Mouse (Mus musculus): ENCODE measurements at regions not wholly inside any gene's neighbourhood (a gene's known extent, or its start where the extent isn't known, plus 50 kb on each side); places are given as distances from the start of the nearest gene placed in this dataset.
A peak's percentile ranks its signal among the peaks of the same experiment; 100 is the strongest.

DNA sequence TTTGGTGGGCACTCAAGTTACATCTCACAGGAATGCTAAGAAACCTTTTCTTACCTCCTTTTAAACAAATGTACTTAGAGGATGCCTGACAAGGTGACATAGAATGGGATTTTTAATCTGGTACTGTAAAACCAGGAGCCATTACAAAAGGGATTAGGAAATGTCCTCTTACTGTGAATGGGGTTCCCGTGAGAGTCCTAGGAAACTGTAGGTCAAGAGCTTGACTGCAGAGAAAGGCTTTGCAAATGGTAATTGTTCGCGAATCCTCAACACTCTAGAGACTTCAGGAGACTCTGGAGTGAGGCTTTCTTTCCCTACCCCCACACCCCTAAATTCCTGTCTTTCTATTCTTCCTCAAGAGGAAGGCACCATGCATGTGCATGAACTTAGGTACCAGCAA, 242.7 kb upstream of the Gadl1 start:
- DNase-seq (ENCODE audit: low spot score in 2 of 2), result no peak

- DNase-seq (ENCODE audit: low spot score in 2 of 2), result no peak
These were observed 228.3 kb upstream of the Gadl1 start for GRCm38 (mm10) chr9:115680703-115681576.

DNA sequence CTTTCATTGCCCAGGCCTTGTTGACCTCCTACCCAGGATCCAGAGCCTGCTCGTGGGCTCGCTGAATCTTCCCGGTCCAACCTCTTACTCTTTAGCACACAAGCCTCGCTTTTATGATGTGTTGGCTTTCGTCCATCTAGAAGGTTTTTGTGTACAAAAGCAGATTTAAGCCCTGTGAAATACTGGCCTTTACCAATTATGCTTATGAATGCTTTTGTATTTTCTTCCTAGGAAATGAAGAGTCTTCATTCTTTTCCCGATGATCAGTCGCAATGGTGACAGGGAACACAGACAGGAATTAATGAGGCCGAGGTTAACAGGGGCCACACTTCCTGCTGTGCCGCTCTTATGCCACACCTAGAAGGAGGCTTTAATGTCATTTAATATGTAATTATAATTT, 227.4 kb upstream of the Gadl1 start:
- no peak for DNase-seq (ENCODE audit: low spot score in 2 of 2)

DNA sequence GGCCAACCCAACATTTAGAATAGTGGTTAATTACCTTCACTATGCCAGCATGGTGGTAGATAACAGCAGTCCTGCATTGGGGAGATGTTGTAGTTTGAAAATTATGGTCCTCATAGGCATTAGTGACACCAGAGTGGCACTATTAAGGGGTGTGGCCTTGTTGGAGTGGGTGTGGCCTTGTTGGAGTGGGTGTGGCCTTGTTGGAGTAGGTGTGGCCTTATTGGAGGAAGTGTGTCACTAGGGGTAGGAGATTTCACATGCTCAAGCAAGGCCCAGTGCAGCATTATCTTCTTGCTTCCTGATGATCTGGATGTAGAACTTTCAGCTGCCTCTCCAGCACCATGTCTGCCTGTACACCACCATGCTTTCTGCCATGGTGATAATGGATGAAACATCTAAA, 225.3 kb upstream of the Gadl1 start:
- DNase-seq (ENCODE audit: low spot score in 2 of 2), result no peak

- DNase-seq (ENCODE audit: low spot score in 2 of 2), result no peak
These were observed 222.7 kb upstream of the Gadl1 start for GRCm38 (mm10) chr9:115686605-115687004.

- no peak for DNase-seq (ENCODE audit: low spot score in 2 of 2)
These were observed 216.4 kb upstream of the Gadl1 start for GRCm38 (mm10) chr9:115692837-115693236.

DNA sequence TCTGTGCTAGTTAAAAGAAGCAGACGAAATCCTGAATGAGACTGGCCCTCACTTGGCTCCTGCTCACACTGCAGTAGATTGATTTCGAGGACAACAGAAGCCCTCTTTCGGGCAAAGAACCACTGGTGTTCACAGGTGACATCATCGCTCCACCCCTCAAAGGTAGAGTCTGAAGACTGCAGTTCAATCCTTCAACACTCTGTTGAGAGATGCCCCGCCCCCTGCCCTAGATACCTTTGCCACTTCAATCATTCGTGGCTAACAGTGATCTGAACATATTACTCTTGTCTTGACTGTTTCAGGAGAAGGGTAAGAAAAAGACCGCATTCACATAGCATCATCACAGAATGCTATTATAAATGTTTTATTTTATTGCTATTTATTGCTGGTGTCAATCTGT, 205.5 kb upstream of the Gadl1 start:
- DNase-seq (ENCODE audit: low spot score in 2 of 2), result no peak

DNA sequence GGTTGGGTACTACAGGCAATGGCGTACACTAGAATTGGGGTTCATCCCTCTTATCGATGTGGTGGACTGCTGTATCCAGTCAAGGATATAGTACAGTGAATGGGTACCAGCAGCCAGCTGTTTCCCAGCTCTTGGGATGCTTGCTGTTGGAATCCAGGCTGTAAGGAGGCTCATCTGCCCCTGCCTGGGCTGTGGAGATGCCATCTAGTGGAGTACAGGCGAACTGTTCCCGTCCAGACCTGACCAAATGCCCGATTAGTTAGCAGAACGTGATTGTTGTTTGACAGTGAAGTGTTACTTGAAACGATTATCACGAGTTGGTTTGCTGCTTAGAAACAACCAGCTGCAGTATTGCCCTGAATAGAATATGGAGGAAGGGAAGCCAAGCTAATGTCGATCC, 205.0 kb upstream of the Gadl1 start:
- peak; percentile 18 to 49 for DNase-seq (ENCODE audit: low spot score in 2 of 2)

GRCm38 (mm10) chr9:115705761-115706160, 203.5 kb upstream of the Gadl1 start:
- no peak for DNase-seq (ENCODE audit: low spot score in 2 of 2)

DNA sequence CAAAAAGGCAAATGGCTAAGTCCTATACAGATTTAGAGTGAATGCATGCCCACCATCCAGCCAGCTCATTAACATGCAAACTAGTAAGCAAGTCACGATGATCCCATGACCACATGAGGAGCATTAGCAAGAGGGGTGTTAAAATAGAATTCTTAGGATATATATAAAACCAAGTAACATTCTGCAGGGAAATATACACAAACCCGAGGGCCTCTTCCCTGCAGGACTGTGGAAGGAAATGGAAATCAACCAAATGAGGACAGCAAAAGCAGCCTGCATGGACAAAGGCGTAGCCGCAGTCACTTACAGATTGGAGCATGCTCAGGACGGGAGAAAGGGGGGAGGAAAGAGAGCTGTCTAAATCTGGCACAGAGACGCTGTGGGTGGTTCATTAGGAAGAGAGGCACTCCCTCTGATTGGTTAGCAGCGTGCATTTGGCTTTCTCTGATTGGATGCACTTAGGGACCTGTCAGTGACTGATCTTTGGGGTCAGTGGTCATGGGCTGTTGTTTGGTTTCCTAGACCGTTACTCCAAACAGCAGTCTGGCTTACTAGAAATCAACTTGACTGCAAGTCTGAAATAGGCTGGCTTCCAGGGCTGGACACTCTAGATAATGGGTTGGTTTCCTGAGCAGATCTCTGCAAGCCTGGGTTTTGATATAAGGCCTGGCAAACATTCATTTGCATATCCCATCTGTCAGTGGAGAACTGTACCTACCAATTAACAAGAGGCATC, 200.9 kb upstream of the Gadl1 start:
- peak; percentile 10 to 18 for DNase-seq (ENCODE audit: low spot score in 2 of 2)

GRCm38 (mm10) chr9:115710039-115710739, 199.1 kb upstream of the Gadl1 start:
- no peak for DNase-seq (ENCODE audit: low spot score in 2 of 2)

- DNase-seq (ENCODE audit: low spot score in 2 of 2), result no peak
These were observed 188.9 kb upstream of the Gadl1 start for GRCm38 (mm10) chr9:115720306-115720705.

DNA sequence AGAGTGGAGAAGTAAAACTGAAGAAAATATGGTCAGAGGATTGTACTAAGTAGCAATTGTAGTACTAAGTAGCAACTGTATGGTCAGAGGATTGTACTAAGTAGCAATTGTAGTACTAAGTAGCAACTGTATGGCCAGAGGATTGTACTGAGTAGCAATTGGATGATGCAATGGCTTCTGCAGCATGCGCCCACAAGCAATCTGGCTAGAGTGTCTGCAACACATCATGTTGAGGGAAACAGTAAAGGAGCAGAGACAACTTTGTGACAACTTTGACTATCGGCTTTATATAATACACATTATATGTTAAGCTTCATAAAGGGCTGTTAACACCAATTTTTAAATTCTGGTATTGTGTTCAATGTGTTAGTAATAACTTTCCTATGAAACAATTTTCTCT, 188.4 kb upstream of the Gadl1 start:
- DNase-seq (ENCODE audit: low spot score in 2 of 2), result no peak

GRCm38 (mm10) chr9:115724063-115724462, 185.2 kb upstream of the Gadl1 start:
- no peak for DNase-seq (ENCODE audit: low spot score in 2 of 2)

GRCm38 (mm10) chr9:115727361-115727760, 181.9 kb upstream of the Gadl1 start:
- no peak for DNase-seq (ENCODE audit: low spot score in 2 of 2)

DNA sequence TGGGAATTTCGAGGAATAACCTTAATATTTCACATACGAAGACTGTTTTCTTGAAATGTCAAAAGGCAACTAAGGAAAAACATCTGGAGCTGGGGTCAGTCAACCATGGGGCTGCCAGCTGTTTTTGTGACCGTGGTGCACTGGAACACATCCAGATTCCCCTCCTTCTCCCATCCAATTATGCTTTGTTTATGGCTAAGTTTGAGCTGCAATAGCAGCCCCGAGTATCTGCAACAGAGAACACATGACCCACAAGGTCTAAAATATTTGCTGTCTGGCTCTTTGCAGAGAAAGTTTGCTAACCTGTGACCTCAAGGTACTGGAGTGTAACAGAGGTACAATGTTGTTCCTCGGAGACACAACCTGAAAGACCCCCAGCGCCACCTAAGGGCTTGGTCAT, 177.7 kb upstream of the Gadl1 start:
- no peak for DNase-seq (ENCODE audit: low spot score in 2 of 2)

DNA sequence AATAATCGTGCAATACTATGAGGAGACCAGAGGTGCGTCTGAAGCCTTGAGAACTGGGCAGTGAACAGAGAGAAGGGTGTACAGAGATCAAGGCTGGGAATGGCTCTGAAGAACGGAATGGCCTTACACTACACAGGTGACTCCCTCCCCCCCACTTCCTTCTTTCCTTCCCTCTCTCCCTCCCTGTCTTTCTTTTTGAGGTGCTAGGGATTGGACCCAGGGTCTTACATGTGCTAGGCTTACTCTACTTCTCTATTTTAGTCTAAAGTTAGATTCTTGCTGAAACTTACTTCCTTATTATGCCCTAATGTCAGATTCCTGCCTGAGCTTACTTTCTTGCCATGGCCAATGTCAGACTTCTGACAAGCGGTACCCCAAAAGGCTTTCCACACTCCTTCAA, 176.2 kb upstream of the Gadl1 start:
- no peak for DNase-seq (ENCODE audit: low spot score in 2 of 2)

GRCm38 (mm10) chr9:115739984-115740383, 169.3 kb upstream of the Gadl1 start:
- DNase-seq (ENCODE audit: low spot score in 2 of 2), result no peak

DNA sequence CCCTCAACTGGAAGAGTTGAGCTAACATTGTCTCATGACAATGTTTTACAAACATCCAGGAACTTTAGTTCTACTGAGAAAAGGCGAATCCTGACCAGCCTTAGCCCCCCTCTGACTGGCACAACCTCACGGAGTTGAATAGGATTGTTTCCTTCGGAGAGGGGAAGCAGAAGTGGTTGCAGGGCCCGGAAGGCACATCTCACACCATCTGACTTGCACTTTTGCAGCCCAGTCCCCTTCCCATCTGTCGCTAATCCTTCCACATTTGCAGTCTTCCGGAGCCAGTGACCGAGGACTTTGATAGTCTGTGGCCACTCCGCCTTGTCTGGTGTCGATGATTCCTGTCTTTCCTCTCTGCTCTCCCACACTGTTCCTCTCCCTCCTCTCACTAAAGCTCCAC, 162.8 kb upstream of the Gadl1 start:
- no peak for DNase-seq (ENCODE audit: low spot score in 2 of 2)

- DNase-seq (ENCODE audit: low spot score in 2 of 2), result no peak
These were observed 148.8 kb upstream of the Gadl1 start for GRCm38 (mm10) chr9:115760496-115760895.

- no peak for DNase-seq (ENCODE audit: low spot score in 2 of 2)
These were observed 145.1 kb upstream of the Gadl1 start for GRCm38 (mm10) chr9:115764136-115764535.

- DNase-seq (ENCODE audit: low spot score in 2 of 2), result no peak
These were observed 142.8 kb upstream of the Gadl1 start for GRCm38 (mm10) chr9:115766471-115766870.

DNA sequence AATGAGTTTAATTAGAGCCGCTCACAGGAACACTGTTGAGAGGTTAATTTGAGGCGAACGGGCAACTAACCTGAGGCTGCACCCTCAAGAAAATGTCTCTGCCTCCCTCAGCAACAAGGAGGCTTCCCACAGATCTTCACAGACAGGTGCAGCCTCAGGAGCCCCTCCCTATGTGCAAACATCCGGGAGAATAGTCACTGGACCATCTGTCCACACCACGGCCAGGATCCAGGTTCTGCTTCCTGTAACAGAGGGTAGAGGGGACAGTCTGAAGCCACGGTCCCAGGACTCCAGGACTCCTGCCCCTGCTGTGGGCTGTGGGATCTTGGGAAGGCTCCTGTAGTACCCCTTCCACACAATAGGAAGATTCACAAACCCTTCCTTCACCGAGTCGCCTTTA, 134.1 kb upstream of the Gadl1 start:
- no peak for DNase-seq (ENCODE audit: low spot score in 2 of 2)
